Mouse (Mus musculus) spleen, adult 2 months (tissue): Measurements from ENCODE around the gene Akr1a1. TPM values are rescaled to one million over a fixed set of nuclear protein-coding genes. Genes with fewer than 3 reads are reported as not detected.
A peak's percentile ranks its signal among the peaks of the same experiment; 100 is the strongest.
"Not testable (repeated sequence)": the region's sequence is repeated elsewhere in the genome, so short reads cannot be mapped to it uniquely, and the experiment has no call there.

Experiments used
- DNase-seq, 2 experiments: peaks; one replicate each; pipeline versions ENCODE4 v3.0.0 to v3.0.0-alpha.2; 2012 to 2021; ENCODE audit warnings: low spot score in 2 of 2, low read depth in 1 of 2
- H3K27ac ChIP-seq: fragments of 200-500 bp; 2 replicates; pipeline ENCODE4 v1.5.1; 2012; ENCODE audit warnings: low read length, inconsistent platforms; ENCODE audit not compliant: insufficient read depth
- H3K27me3 ChIP-seq: fragments of 200-500 bp; 2 replicates; pipeline ENCODE4 v1.6.1; 2012; ENCODE audit warnings: mild to moderate bottlenecking, moderate library complexity, low read length, inconsistent platforms; ENCODE audit not compliant: control insufficient read depth, insufficient read depth
- H3K36me3 ChIP-seq: fragments of 200-500 bp; 2 replicates; pipeline ENCODE4 v1.6.1; 2012; ENCODE audit warnings: mild to moderate bottlenecking, low read length, inconsistent platforms; ENCODE audit not compliant: control insufficient read depth, insufficient read depth
- H3K4me1 ChIP-seq: fragments of 200-500 bp; 2 replicates; pipeline ENCODE4 v1.6.1; 2011; ENCODE audit warnings: inconsistent platforms; ENCODE audit not compliant: control insufficient read depth, insufficient read depth, insufficient read length
- H3K4me3 ChIP-seq: fragments of 200-500 bp; 2 replicates; pipeline ENCODE4 v1.5.1; 2011; ENCODE audit warnings: mild to moderate bottlenecking, inconsistent platforms; ENCODE audit not compliant: insufficient read depth, insufficient read length; ENCODE audit errors: extremely low read depth
- CTCF ChIP-seq: fragments of 200-500 bp; IDR thresholded peaks from 2 replicates; pipeline ENCODE4 v1.5.1; 2011; ENCODE audit warnings: mild to moderate bottlenecking, inconsistent platforms; ENCODE audit not compliant: insufficient read depth, insufficient read length, insufficient replicate concordance; ENCODE audit errors: extremely low read depth
- POLR2A ChIP-seq: fragments of 200-500 bp; IDR thresholded peaks from 2 replicates; pipeline ENCODE4 v1.6.1; 2011; ENCODE audit warnings: low read depth, low read length, inconsistent platforms
- WGBS: fragments of 180-500 bp; shearing (Covaris S2); methylation state at CpG from one replicate; pipeline ENCODE4 v1.1.7; 2018; 5-methylcytosine and 5-hydroxymethylcytosine counted together
- polyA plus RNA-seq: library from polyadenylated mRNA; depleted of rRNA; stranded (reverse); fragments of >200 nt; gene quantifications from 2 replicates; pipeline ENCODE4 v1.2.3, GENCODE M21; 2012

The Akr1a1 gene
- polyA plus RNA-seq, 1 experiment = 246 TPM

DNA sequence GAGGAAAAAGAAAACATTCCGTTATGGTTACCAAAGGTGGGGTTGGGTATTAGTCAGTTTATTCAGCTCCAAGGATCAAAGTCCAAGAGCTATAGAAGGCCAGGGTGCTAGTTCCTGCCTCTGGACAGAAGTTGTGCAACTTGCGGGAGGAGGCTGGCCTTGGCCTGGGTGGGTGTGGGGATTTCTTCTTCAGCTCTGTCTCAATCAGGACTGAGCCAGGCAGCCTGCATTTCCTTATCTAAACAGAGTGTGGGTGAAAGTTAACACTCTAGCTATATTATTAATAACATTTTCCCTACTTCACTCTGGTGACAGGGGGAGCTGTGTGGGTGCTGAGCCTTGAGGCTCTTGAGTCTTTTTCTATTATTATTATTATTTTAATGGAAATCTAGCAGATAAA is 21.3 kb upstream of the Akr1a1 start:
- Histone ChIP-seq H3K4me1 (peaks cover 3% of the 10 kb centered on the region; the same call in 1 of the 2 replicates), H3K27ac (no peak overlapping the region), H3K36me3 (no peaks in the 10 kb centered on the region), H3K4me3 (no peak overlapping the region), H3K27me3 (no peaks in the 10 kb centered on the region)
- TF ChIP-seq CTCF (no peak), POLR2A (no peak)
- DNase-seq = no peak
- WGBS = 76% methylated on average over 2 of the region's 2 CpGs

DNA sequence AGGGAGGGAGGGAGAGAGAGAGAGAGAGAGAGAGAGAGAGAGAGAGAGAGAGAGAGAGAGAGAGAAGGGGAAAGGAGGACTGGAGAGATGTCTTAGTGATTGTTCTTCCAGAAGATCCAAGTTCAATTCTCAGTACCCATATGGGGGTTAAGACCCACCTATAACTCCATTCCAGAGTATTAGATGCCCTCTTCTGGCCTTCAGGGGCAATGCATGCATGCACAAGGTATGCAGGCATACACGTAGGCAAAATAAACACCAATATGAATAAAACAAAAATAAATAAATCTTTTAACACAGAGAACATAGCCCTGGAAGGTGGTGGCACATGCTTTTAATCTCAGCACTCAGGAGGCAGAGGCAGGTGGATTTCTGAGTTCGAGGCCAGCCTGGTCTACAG is 17.8 kb upstream of the Akr1a1 start:
- Histone ChIP-seq H3K4me1 (peaks cover 6% of the 10 kb centered on the region; the same call in 1 of the 2 replicates), H3K27ac (no peak overlapping the region), H3K27me3 (no peaks in the 10 kb centered on the region), H3K4me3 (no peak overlapping the region), H3K36me3 (no peaks in the 10 kb centered on the region)
- WGBS = 74% methylated on average over 2 of the region's 2 CpGs
- TF ChIP-seq POLR2A (no peak), CTCF (no peak)
- DNase-seq = no peak

DNA sequence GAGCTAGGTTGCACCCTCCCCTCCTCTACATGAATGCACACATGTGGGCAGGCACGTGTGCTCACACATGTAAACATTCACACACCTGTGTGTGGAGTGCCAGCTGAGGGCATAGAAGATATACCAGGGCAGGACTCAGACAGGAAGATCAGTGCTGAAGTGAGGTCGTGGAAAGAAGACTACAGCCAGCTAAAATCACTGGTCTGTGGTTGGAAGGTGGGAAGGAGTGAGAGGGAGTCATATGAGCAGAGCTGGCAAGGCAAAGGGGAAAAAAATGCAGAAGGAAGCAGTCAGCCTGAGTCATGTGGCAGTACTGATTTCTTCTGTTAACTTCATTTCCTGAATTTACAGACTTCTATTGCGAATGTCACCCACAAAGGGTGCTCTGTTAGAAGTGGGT is 16.7 kb upstream of the Akr1a1 start:
- TF ChIP-seq CTCF (no peak), POLR2A (no peak)
- H3K4me1 ChIP-seq = peaks cover 6% of the 10 kb centered on the region; the same call in 1 of the 2 replicates
- H3K4me3 ChIP-seq = no peak overlapping the region
- no peaks in the 10 kb centered on the region for H3K27me3 ChIP-seq
- H3K27ac ChIP-seq = peak overlapping the region; percentile 45
- DNase-seq = no peak
- no peaks in the 10 kb centered on the region for H3K36me3 ChIP-seq
- 6% methylated on average over 3 of the region's 3 CpGs for WGBS

DNA sequence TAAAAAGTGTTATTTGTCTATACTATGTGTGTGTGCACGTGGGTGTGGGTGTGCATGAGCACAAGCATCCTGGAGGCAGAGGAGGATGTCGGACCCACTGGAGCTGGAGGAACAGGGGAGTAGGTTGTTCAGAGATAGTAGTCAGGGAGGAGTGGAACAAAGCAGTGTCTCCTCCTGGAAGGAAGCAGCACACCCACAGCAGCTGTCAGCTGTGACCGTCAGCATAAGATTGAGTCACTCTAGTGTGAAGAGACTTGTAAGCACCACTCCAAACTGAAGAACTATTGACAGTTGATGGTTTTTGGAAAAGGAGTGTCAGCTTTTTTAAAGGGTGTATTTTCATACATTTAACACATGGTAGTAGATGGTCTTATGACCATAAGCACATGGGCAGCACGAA is 15.1 kb upstream of the Akr1a1 start:
- H3K27me3 ChIP-seq = no peaks in the 10 kb centered on the region
- no peak for DNase-seq
- TF ChIP-seq CTCF = no peak
- TF ChIP-seq POLR2A = no peak
- no peaks in the 10 kb centered on the region for H3K36me3 ChIP-seq
- H3K4me1 ChIP-seq = peaks cover 6% of the 10 kb centered on the region; the same call in 1 of the 2 replicates
- no peak overlapping the region for H3K4me3 ChIP-seq
- H3K27ac ChIP-seq = no peak overlapping the region
- 49% methylated on average over 4 of the region's 4 CpGs for WGBS

DNA sequence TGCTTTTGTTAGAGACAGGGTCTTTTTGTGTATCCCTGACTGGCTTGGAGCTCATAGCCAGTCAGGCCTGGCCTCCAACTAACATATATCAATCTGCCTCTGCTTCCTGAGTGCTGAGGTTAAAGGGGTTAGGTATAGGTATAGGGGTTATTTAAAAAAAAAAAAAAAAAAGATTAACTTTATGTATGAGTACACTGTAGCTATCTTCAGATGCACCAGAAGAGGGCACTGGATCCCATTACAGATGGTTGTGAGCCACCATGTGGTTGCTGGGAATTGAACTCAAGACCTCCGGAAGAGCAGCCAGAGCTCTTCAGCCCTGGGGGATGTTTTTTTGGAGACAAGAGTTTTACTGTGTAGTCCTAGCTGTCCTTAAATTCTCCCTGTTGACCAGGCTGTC is 10.5 kb upstream of the Akr1a1 start:
- 92% methylated on average over 1 of the region's 1 CpGs for WGBS

DNA sequence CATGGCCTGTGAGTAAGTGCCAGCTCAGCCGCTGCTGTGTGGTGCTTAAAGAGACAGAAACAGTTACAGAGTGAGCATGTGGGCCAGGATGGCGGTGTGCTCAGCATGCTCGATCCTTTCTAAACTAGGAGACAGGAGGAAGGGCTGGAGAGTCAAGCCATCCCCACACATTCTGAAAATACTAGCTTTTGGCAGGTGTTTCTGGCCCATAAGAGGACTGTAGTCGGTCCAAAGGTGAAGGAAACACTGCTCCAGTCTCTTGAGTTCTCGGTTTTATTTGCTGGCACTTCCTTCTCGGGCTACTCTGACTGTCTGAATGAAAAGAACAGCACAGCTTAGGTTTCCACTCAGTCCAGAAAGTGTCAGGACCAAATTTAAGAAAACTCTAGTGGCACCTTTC is 9.3 kb upstream of the Akr1a1 start:
- H3K4me1 ChIP-seq = no peaks in the 10 kb centered on the region
- DNase-seq = no peak
- TF ChIP-seq CTCF = no peak
- TF ChIP-seq POLR2A = no peak
- no peaks in the 10 kb centered on the region for H3K27me3 ChIP-seq
- no peak overlapping the region for H3K4me3 ChIP-seq
- WGBS = 72% methylated on average over 6 of the region's 6 CpGs
- H3K36me3 ChIP-seq = no peaks in the 10 kb centered on the region
- no peak overlapping the region for H3K27ac ChIP-seq

More for the DNA sequence above, 10.5 kb upstream of the Akr1a1 start:
- Histone ChIP-seq H3K4me3 (no peak overlapping the region), H3K27me3 (no peaks in the 10 kb centered on the region), H3K36me3 (no peaks in the 10 kb centered on the region), H3K4me1 (peaks cover 3% of the 10 kb centered on the region; the same call in 1 of the 2 replicates), H3K27ac (no peak overlapping the region)
- no peak for TF ChIP-seq CTCF
- no peak for TF ChIP-seq POLR2A
- DNase-seq = no peak

DNA sequence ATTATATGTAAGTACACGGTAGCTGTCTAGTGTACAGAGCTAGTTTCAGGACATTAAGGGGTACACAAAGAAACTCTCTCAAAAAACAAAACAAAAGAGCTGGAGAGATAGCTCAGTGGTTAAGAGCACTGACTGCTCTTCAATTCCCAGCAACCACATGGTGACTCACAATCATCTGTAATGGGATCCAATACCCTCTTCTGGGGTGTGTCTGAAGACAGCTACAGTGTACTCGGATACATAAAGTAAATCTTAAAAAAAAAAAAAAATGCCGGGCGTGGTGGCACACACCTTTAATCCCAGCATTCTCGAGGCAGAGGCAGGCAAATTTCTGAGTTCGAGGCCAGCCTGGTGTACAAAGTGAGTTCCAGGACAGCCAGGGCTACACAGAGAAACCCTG is 8.4 kb upstream of the Akr1a1 start:
- not testable (repeated sequence) for DNase-seq, H3K36me3 ChIP-seq, H3K4me1 ChIP-seq, H3K4me3 ChIP-seq, H3K27ac ChIP-seq, H3K27me3 ChIP-seq
- WGBS = 90% methylated on average over 6 of the region's 6 CpGs
